Comparison of ENCODE assay signal across 10 mouse cellular contexts in the genomic region with DNA sequence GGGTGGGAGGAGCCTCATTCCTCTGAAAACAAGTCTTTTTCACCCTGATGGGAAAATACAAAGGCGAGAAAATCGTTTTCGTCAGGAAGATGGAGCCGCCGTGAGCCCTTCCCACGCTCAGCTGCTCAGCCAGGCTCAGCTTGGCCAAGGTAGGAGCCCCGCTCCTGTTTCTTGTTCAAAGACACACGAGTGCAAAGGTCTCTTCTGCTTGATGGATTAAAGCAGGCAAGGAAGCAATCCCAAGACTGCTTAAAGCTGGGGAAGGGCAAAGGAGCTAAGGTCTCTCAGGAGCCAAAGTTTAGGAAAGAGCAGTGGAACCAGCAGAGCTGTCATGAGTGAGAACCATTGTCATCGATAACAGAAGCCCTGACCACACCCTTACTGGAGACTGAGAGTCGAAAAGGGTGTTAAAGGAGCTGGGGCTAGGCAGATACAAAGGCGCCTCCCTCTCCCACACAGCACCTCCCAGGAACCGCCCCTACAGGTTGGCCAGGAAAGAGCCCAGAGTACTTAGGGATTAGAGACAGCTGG.
A peak's percentile ranks its signal among the peaks of the same experiment; 100 is the strongest.
DNase-seq lines count a peak whose midpoint lies in the region; ATAC-seq and TF ChIP-seq lines count a peak whose summit lies in the region.
"Had no signal": no experiment of that assay in that cellular context is flagged by ENCODE, and none has a peak within 500 bp of the region (broad histone marks: within the 10 kb centered on the region; RNA-seq: fewer than 3 reads in every experiment).

No protein-coding gene starts in this region.

- ATAC-seq in hindbrain, embryonic 11.5 days (ENCODE audit: low FRiP score), result no peak
- no peak for ATAC-seq in hindbrain, postnatal 0 days
- ATAC-seq in intestine, postnatal 0 days, result peak; percentile 83
- peak; percentile 64 for ATAC-seq in megakaryocyte progenitor cell, adult 5-6 weeks (replicated peaks; ENCODE audit: poor library complexity)
- no peak for ATAC-seq in cerebellum, adult (ENCODE audit: insufficient number of reproducible peaks, low FRiP score, low TSS enrichment)

- no peak overlapping the region for H3K4me3 ChIP-seq in hindbrain, embryonic 11.5 days (ENCODE audit: low read depth, low read length)
- H3K4me3 ChIP-seq in hindbrain, postnatal 0 days (ENCODE audit: low read length), result no peak overlapping the region
- no peak overlapping the region for H3K4me3 ChIP-seq in intestine, postnatal 0 days (ENCODE audit: low read depth, low read length)

- TF ChIP-seq CTCF in hindbrain, postnatal 0 days (IDR thresholded peaks at IDR 0.05; ENCODE audit: low read depth), result no peak
- peak; percentile 47 for TF ChIP-seq CTCF in intestine, postnatal 0 days (IDR thresholded peaks at IDR 0.05; ENCODE audit: low read depth)

- no peak overlapping the region for H3K4me2 ChIP-seq in hindbrain, embryonic 11.5 days (replicated peaks; ENCODE audit: low read depth, low read length)
- no peak overlapping the region for H3K4me2 ChIP-seq in hindbrain, postnatal 0 days (ENCODE audit: low read depth, low read length)
- 0 out of 2 replicates have a peak overlapping the region, but pooled peaks have one; percentile 13 for H3K4me2 ChIP-seq in intestine, postnatal 0 days (replicated peaks; ENCODE audit: low read depth)

- 24% methylated on average over 12 of the region's 12 CpGs for WGBS in hindbrain, embryonic 11.5 days
- 24% methylated on average over 12 of the region's 12 CpGs for WGBS in hindbrain, postnatal 0 days
- 13% methylated on average over 12 of the region's 12 CpGs for WGBS in intestine, postnatal 0 days

- H3K4me1 ChIP-seq in hindbrain, embryonic 11.5 days (replicated peaks; ENCODE audit: control insufficient read depth, insufficient read depth, low read length), result peaks cover 24% of the 10 kb centered on the region
- 0 out of 2 replicates have a peak, but pooled peaks cover 5% of the 10 kb centered on the region for H3K4me1 ChIP-seq in hindbrain, postnatal 0 days (ENCODE audit: insufficient read depth, low read length)
- peaks cover 18% of the 10 kb centered on the region for H3K4me1 ChIP-seq in intestine, postnatal 0 days (replicated peaks; ENCODE audit: control insufficient read depth, insufficient read depth, low read length)

- H3K27ac ChIP-seq in hindbrain, embryonic 11.5 days (ENCODE audit: low read depth, low read length), result 0 out of 2 replicates have a peak overlapping the region, but pooled peaks have one; percentile 20
- no peak overlapping the region for H3K27ac ChIP-seq in hindbrain, postnatal 0 days
- peak overlapping the region; percentile 78 for H3K27ac ChIP-seq in intestine, postnatal 0 days (ENCODE audit: low read depth, low read length)

- H3K36me3 ChIP-seq in hindbrain, embryonic 11.5 days (ENCODE audit: control insufficient read depth, insufficient read depth, low read length), result no peaks in the 10 kb centered on the region
- no peaks in the 10 kb centered on the region for H3K36me3 ChIP-seq in hindbrain, postnatal 0 days (ENCODE audit: insufficient read depth, low read length)
- no peaks in the 10 kb centered on the region for H3K36me3 ChIP-seq in intestine, postnatal 0 days (ENCODE audit: control insufficient read depth, insufficient read depth)

- H3K27me3 ChIP-seq in hindbrain, embryonic 11.5 days (ENCODE audit: control insufficient read depth, insufficient read depth, low read length), result no peaks in the 10 kb centered on the region
- H3K27me3 ChIP-seq in hindbrain, postnatal 0 days (ENCODE audit: insufficient read depth, low read length), result 0 out of 2 replicates have a peak, but pooled peaks cover 3% of the 10 kb centered on the region
- H3K27me3 ChIP-seq in intestine, postnatal 0 days (replicated peaks; ENCODE audit: control insufficient read depth, insufficient read depth, low read length), result no peaks in the 10 kb centered on the region

- no peak overlapping the region for H3K9ac ChIP-seq in hindbrain, embryonic 11.5 days (ENCODE audit: low read depth, low read length)
- H3K9ac ChIP-seq in hindbrain, postnatal 0 days (replicated peaks; ENCODE audit: low read length), result no peak overlapping the region
- H3K9ac ChIP-seq in intestine, postnatal 0 days (ENCODE audit: low read depth, low read length), result no peak overlapping the region

- peak; percentile 17 for DNase-seq in hindbrain, embryonic 11.5 days (ENCODE audit: low spot score)
- no peak for DNase-seq in hindbrain, postnatal 0 days (ENCODE audit: low spot score)
- peak; percentile 71 for DNase-seq in WW6 (ENCODE audit: low read depth, low spot score)
- no peak for DNase-seq in natural killer cell, adult 2 months (ENCODE audit: low spot score in 2 of 2)
- DNase-seq in heart, adult 18-20 months, result no peak
- DNase-seq: cerebellum, postnatal 14 days; thymus, postnatal 36 days had no signal

- no peaks in the 10 kb centered on the region for H3K9me3 ChIP-seq in hindbrain, embryonic 11.5 days (ENCODE audit: control insufficient read depth, low read length)
- no peaks in the 10 kb centered on the region for H3K9me3 ChIP-seq in hindbrain, postnatal 0 days (ENCODE audit: low read length)
- H3K9me3 ChIP-seq in intestine, postnatal 0 days (ENCODE audit: control insufficient read depth), result no peaks in the 10 kb centered on the region

Comparison
In these comparisons a context has a peak if more than half of its experiments do, and no peak if none do; other contexts are left out.
1. DNase-seq: peak in hindbrain, embryonic 11.5 days (single experiment) and WW6 (single experiment); none in hindbrain, postnatal 0 days (single experiment), natural killer cell, adult 2 months (0 of 2) and heart, adult 18-20 months (0 of 2).
2. ATAC-seq: peak in intestine, postnatal 0 days (single experiment) and megakaryocyte progenitor cell, adult 5-6 weeks (single experiment); none in hindbrain, embryonic 11.5 days (single experiment), hindbrain, postnatal 0 days (single experiment) and cerebellum, adult (single experiment).